Mouse (Mus musculus): Measurements from ENCODE around the gene Ttc33. TPM values are rescaled to one million over a fixed set of nuclear protein-coding genes. Genes with fewer than 3 reads are reported as not detected.

The Ttc33 gene
- 36.5 and 37.8 TPM in 2 replicates for polyA plus RNA-seq (2015; fragmentation: Nextera tagmentation; extraction: Ambion mirVana)

DNA sequence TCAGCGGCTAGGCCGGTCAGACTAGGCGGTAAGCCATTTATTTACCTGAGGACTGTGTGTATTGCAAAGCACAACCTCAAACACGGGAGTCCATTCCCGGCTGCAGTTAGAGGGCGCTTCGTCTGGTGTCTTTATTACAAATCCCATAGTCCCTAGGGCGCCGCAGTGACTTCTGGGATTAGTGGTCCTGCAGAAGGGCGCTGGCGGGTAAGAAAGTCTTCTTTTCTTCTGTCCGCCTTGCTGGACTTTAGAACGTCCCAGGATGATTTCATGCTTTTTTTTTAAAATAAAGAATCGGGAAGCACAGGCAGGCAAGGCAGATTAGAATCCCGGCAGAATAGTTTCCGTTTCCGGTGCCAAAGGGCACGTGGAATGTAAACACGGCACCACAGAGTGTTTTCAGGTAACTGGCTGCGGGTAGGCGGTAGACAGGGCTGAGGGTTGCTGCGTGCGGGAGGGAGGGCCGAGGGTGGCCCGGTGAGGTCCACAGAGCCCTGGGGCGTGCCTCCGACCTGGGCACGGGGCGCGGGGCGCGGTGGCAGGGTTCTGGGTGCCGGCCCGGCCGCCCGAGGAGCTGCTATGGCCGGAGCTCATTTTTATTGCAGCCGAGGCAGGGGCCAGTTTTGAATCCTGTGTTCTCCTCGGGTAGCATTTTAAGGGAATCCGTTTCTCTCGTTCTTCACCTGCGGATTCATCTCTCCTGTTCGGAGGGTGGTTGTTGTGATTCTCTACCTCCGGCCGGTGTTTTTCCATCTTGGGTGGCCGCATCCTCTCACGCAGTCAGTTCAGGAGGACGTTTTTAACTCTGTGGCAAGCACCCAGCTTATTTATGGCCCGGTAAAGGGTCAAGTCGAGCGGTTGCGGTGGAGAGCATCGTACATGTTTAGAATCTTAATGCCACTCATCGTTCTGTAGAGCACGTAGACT, at the start of gene Ttc33:
Ttc33 (plus strand) TSS at position 160 of the 927 bp plus-strand sequence.
- peaks cover 14% of the 10 kb centered on the region for H3K4me1 ChIP-seq
- peak; percentile 89 for ATAC-seq (ENCODE audit: insufficient read depth, low FRiP score, low read depth)

GRCm38 (mm10) chr15:5138021-5138856, 47.1 kb upstream of the Ttc33 start:
- no peaks in the 10 kb centered on the region for H3K27me3 ChIP-seq (replicated peaks)
- WGBS: 62% methylated on average over 9 of the region's 9 CpGs
- no peak for ATAC-seq (ENCODE audit: insufficient read depth, low FRiP score, low read depth)
- H3K9ac ChIP-seq: no peak overlapping the region
- no peak overlapping the region for H3K27ac ChIP-seq
- no peak overlapping the region for H3K4me3 ChIP-seq (replicated peaks)
- H3K4me2 ChIP-seq: no peak overlapping the region
- no peaks in the 10 kb centered on the region for H3K9me3 ChIP-seq
- no peaks in the 10 kb centered on the region for H3K36me3 ChIP-seq
- H3K4me1 ChIP-seq: no peaks in the 10 kb centered on the region

More for the DNA sequence above, at the start of gene Ttc33:
- WGBS: under 1% methylated on average over 55 of the region's 55 CpGs
- peak within 1 kb of the TSS; percentile 80 for H3K9ac ChIP-seq
- H3K27me3 ChIP-seq (replicated peaks): no peaks in the 10 kb centered on the region
- H3K36me3 ChIP-seq: 0 out of 2 replicates have a peak, but pooled peaks cover 4% of the 10 kb centered on the region
- peak within 1 kb of the TSS; percentile 92 for H3K27ac ChIP-seq
- H3K4me3 ChIP-seq (replicated peaks): peak within 1 kb of the TSS; percentile 91
- H3K9me3 ChIP-seq: no peaks in the 10 kb centered on the region
- peak within 1 kb of the TSS; percentile 63 for H3K4me2 ChIP-seq

DNA sequence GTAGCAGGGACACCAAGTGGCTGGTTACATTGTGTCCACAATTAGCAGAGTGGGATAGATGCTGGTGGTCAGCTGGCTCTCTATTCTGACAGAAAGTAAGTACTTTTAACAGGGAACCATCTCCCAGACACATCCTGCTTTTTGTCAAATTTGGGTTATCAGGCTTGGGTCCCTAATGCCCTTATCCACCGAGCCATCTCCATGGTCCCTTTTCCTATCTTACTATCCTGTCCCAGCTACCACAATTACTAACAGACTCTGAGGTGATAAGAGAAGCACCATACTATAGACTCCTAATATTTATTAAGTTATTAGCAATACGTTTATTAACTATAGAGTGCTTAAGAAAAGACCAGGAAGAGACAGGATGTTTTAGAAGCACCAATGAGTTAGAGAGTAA, 46.0 kb upstream of the Ttc33 start:
- H3K27me3 ChIP-seq (replicated peaks): no peaks in the 10 kb centered on the region
- H3K9ac ChIP-seq: no peak overlapping the region
- ATAC-seq (ENCODE audit: insufficient read depth, low FRiP score, low read depth): no peak
- no peak overlapping the region for H3K27ac ChIP-seq
- WGBS: 73% methylated on average over 2 of the region's 2 CpGs
- H3K9me3 ChIP-seq: no peaks in the 10 kb centered on the region
- H3K4me2 ChIP-seq: no peak overlapping the region
- H3K4me1 ChIP-seq: no peaks in the 10 kb centered on the region; the same call in 1 of the 2 replicates
- H3K4me3 ChIP-seq (replicated peaks): no peak overlapping the region
- no peaks in the 10 kb centered on the region for H3K36me3 ChIP-seq

- H3K27me3 ChIP-seq (replicated peaks): no peaks in the 10 kb centered on the region
- H3K27ac ChIP-seq: no peak overlapping the region
- peaks cover under 1% of the 10 kb centered on the region for H3K4me1 ChIP-seq
- ATAC-seq (ENCODE audit: insufficient read depth, low FRiP score, low read depth): peak; percentile 71; the same call in 1 of the 2 replicates
- H3K4me2 ChIP-seq: no peak overlapping the region
- H3K9me3 ChIP-seq: no peaks in the 10 kb centered on the region
- no peak overlapping the region for H3K4me3 ChIP-seq (replicated peaks)
- WGBS: 75% methylated on average over 7 of the region's 7 CpGs
- no peak overlapping the region for H3K9ac ChIP-seq
- no peaks in the 10 kb centered on the region for H3K36me3 ChIP-seq
These were observed 45.5 kb upstream of the Ttc33 start for GRCm38 (mm10) chr15:5139863-5140262.

DNA sequence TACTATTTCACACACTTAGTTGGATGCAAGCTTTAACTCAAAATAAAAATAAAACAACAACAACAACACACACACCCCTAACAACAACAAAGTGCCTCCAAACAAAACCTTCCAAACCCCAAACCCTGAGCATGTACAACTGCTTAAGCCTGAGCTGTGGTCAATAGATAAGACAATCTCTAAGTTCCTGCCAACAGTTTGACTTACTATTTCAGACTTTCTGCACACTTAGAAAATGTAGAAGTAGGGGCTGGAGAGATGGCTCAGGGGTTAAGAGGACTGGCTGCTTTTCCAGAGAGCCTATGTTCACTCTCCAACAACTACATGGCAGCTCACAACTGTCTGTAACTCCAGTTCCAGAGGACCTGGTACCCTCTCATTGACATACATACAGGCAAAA, 45.0 kb upstream of the Ttc33 start:
- no peak overlapping the region for H3K4me2 ChIP-seq
- no peak overlapping the region for H3K27ac ChIP-seq
- no peaks in the 10 kb centered on the region for H3K27me3 ChIP-seq (replicated peaks)
- ATAC-seq (ENCODE audit: insufficient read depth, low FRiP score, low read depth): peak; percentile 39; the same call in 1 of the 2 replicates
- no peak overlapping the region for H3K4me3 ChIP-seq (replicated peaks)
- no peaks in the 10 kb centered on the region for H3K9me3 ChIP-seq
- H3K9ac ChIP-seq: no peak overlapping the region
- no peaks in the 10 kb centered on the region for H3K36me3 ChIP-seq
- H3K4me1 ChIP-seq: peaks cover 5% of the 10 kb centered on the region

- H3K9ac ChIP-seq: no peak overlapping the region
- WGBS: 65% methylated on average over 5 of the region's 5 CpGs
These were observed 43.3 kb upstream of the Ttc33 start for GRCm38 (mm10) chr15:5142047-5142446.

GRCm38 (mm10) chr15:5142714-5143113, 42.6 kb upstream of the Ttc33 start:
- H3K4me3 ChIP-seq (replicated peaks): no peak overlapping the region
- WGBS: 58% methylated on average over 5 of the region's 5 CpGs
- ATAC-seq (ENCODE audit: insufficient read depth, low FRiP score, low read depth): no peak

More at GRCm38 (mm10) chr15:5142047-5142446, 43.3 kb upstream of the Ttc33 start:
- no peak overlapping the region for H3K4me2 ChIP-seq
- H3K4me3 ChIP-seq (replicated peaks): no peak overlapping the region
- no peak overlapping the region for H3K27ac ChIP-seq
- no peak for ATAC-seq (ENCODE audit: insufficient read depth, low FRiP score, low read depth)
- no peaks in the 10 kb centered on the region for H3K27me3 ChIP-seq (replicated peaks)
- H3K9me3 ChIP-seq: no peaks in the 10 kb centered on the region
- H3K4me1 ChIP-seq: peaks cover 8% of the 10 kb centered on the region
- H3K36me3 ChIP-seq: no peaks in the 10 kb centered on the region

DNA sequence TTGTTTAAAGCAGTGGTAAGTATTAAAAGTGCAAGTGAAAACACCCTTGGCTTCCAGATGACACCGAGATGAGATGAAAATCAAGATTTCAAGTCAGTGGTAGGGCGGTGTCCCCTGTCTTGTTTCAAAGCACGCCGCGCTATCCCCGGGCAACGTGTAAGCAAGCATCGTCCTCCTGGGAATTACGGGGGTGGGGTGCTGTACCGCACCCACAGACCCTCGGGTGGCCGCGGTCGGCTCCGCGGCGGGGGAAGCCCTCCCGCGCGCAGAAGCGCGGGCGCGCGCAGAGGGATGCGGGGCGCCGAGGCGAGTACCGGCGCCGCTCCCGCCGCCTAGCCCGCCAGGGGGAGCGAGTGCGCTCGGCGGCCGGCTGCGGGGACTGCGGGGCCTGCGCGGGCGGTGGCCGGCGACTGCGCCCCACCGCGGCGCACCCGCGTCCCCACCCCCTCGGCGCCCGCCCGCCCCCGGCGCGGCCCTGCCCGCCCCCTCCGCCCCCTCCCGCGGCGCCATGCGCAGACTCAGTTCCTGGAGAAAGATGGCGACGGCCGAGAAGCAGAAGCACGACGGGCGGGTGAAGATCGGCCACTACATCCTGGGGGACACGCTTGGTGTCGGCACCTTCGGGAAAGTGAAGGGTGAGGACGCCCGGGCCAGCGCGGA, 41.8 kb upstream of the Ttc33 start, which contains the start of gene Prkaa1:
Prkaa1 (plus strand) TSS at position 501 of the 660 bp plus-strand sequence.
- WGBS: under 1% methylated on average over 62 of the region's 80 CpGs
- H3K36me3 ChIP-seq: no peaks in the 10 kb centered on the region
- H3K4me1 ChIP-seq: peaks cover 8% of the 10 kb centered on the region
- H3K9ac ChIP-seq: peak within 1 kb of the TSS; percentile 86
- no peaks in the 10 kb centered on the region for H3K9me3 ChIP-seq
- no peaks in the 10 kb centered on the region for H3K27me3 ChIP-seq (replicated peaks)
- peak; percentile 87 for ATAC-seq (ENCODE audit: insufficient read depth, low FRiP score, low read depth)
- H3K4me3 ChIP-seq (replicated peaks): peak within 1 kb of the TSS; percentile 68
- peak within 1 kb of the TSS; percentile 66 for H3K4me2 ChIP-seq
- H3K27ac ChIP-seq: peak within 1 kb of the TSS; percentile 91

More at GRCm38 (mm10) chr15:5142714-5143113, 42.6 kb upstream of the Ttc33 start:
- Histone ChIP-seq H3K36me3 (no peaks in the 10 kb centered on the region), H3K27ac (no peak overlapping the region), H3K4me2 (no peak overlapping the region), H3K27me3 (replicated peaks) (no peaks in the 10 kb centered on the region), H3K9ac (no peak overlapping the region), H3K4me1 (peaks cover 8% of the 10 kb centered on the region), H3K9me3 (no peaks in the 10 kb centered on the region)

DNA sequence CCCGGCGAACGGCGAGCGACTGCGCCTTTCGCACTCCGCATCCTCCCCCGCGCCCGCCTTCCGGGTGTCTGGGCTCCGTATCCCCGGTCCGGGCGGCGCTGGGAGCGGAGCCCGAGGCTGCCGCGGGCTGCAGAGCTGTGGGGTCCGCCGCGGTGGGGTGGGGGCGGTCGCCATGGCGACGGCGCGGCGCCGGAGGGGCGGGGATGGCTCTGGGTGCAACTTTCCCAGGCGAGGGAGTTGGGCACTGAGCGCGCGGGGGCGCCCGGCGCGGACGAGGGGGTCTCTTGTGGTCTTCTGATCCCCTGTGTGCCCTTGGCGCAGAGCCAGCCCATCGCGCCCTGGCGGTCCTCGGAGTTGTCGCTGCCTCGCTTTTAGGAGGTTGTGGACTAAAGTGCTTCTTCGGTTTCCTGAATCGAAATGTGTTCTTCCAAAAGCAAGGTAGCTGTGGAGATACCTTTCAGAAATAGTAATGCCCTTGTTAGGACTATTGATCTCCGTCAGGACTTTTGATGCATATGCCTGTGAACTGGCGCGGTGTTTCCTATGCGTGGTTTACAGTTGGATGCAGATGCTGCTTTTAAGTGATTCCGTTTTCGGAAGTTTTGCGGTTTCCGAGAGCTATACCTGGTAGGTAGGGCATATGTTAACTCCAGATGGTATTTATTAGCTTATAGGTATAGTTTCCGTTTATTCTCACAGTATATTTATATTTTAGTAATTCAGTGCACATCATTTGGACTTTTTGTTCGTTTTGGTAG, 41.1 kb upstream of the Ttc33 start:
- Histone ChIP-seq H3K9ac (peak overlapping the region; percentile 86), H3K4me2 (peak overlapping the region; percentile 66)
- WGBS: under 1% methylated on average over 56 of the region's 61 CpGs

GRCm38 (mm10) chr15:5145196-5145945, 40.0 kb upstream of the Ttc33 start:
- H3K27me3 ChIP-seq (replicated peaks): no peaks in the 10 kb centered on the region
- H3K36me3 ChIP-seq: no peaks in the 10 kb centered on the region
- H3K27ac ChIP-seq: no peak overlapping the region
- no peak overlapping the region for H3K9ac ChIP-seq
- ATAC-seq (ENCODE audit: insufficient read depth, low FRiP score, low read depth): no peak
- H3K4me1 ChIP-seq: peaks cover 8% of the 10 kb centered on the region
- H3K4me3 ChIP-seq (replicated peaks): peak overlapping the region; percentile 68
- peak overlapping the region; percentile 66 for H3K4me2 ChIP-seq
- WGBS: 43% methylated on average over 9 of the region's 9 CpGs
- H3K9me3 ChIP-seq: no peaks in the 10 kb centered on the region

More for the DNA sequence above, 41.1 kb upstream of the Ttc33 start:
- ATAC-seq (ENCODE audit: insufficient read depth, low FRiP score, low read depth): peak; percentile 68
- Histone ChIP-seq H3K36me3 (no peaks in the 10 kb centered on the region), H3K4me1 (peaks cover 8% of the 10 kb centered on the region), H3K27me3 (replicated peaks) (no peaks in the 10 kb centered on the region), H3K27ac (peak overlapping the region; percentile 91), H3K4me3 (replicated peaks) (peak overlapping the region; percentile 68), H3K9me3 (no peaks in the 10 kb centered on the region)
